Mouse (Mus musculus) embryonic facial prominence, embryonic 14.5 days (tissue): Measurements from ENCODE around the gene Tmem253. TPM values are rescaled to one million over a fixed set of nuclear protein-coding genes. Genes with fewer than 3 reads are reported as not detected.
"Not testable (repeated sequence)": the region's sequence is repeated elsewhere in the genome, so short reads cannot be mapped to it uniquely, and the experiment has no call there.

ENCODE experiments used
- ATAC-seq: fragments of 200-750 bp; cut with Nextera tagmentation; 2 replicates; pipeline ENCODE4 v1.8.0; 2017; ENCODE audit warnings: low read depth, moderate number of reproducible peaks, moderate TSS enrichment
- DNase-seq: peaks from one replicate; pipeline ENCODE4 v3.0.0-alpha.2; 2015; ENCODE audit warnings: low spot score
- H3K27ac ChIP-seq: fragments of 300-500 bp; sonication (generic); replicated peaks from 2 replicates; pipeline ENCODE4 v1.5.1; 2014; ENCODE audit warnings: low read depth, mild to moderate bottlenecking, low read length, moderate library complexity
- H3K27me3 ChIP-seq: fragments of 300-500 bp; sonication (generic); replicated peaks from 2 replicates; pipeline ENCODE4 v1.6.1; 2014; ENCODE audit warnings: low read length; ENCODE audit not compliant: control insufficient read depth, insufficient read depth
- H3K36me3 ChIP-seq: fragments of 300-500 bp; sonication (generic); 2 replicates; pipeline ENCODE4 v1.6.1; 2014; ENCODE audit warnings: low read length, mixed read lengths; ENCODE audit not compliant: control insufficient read depth, insufficient read depth
- H3K4me1 ChIP-seq: fragments of 300-500 bp; sonication (generic); 2 replicates; pipeline ENCODE4 v1.6.1; 2014; ENCODE audit warnings: antibody characterized with exemption, low read length; ENCODE audit not compliant: control insufficient read depth, insufficient read depth
- H3K4me2 ChIP-seq: fragments of 300-500 bp; sonication (generic); 2 replicates; pipeline ENCODE4 v1.6.1; 2014; ENCODE audit warnings: low read depth, mild to moderate bottlenecking, low read length, moderate library complexity, mixed read lengths
- H3K4me3 ChIP-seq: fragments of 300-500 bp; sonication (generic); 2 replicates; pipeline ENCODE4 v1.5.1; 2014; ENCODE audit warnings: low read depth, mild to moderate bottlenecking, low read length
- H3K9ac ChIP-seq: fragments of 300-500 bp; sonication (generic); 2 replicates; pipeline ENCODE4 v1.6.1; 2014; ENCODE audit warnings: low read depth, mild to moderate bottlenecking, low read length, moderate library complexity, mixed read lengths
- H3K9me3 ChIP-seq: fragments of 300-500 bp; sonication (generic); 2 replicates; pipeline ENCODE4 v1.6.1; 2016; ENCODE audit warnings: low read length; ENCODE audit not compliant: control insufficient read depth
- WGBS: fragments of 180-500 bp; shearing (Covaris S2); extraction: QIAGEN DNeasy Blood & Tissue Kit; methylation state at CpG from one replicate; pipeline ENCODE4 v1.1.7; 2014; 5-methylcytosine and 5-hydroxymethylcytosine counted together
- polyA plus RNA-seq: library from polyadenylated mRNA; unstranded; fragments of >200 nt; fragmentation: Nextera tagmentation; extraction: Ambion mirVana; gene quantifications from 2 replicates; pipeline ENCODE4 v1.2.1, GENCODE M21; 2014

Tmem253 gene
- polyA plus RNA-seq, 1 experiment from 2014 or later: 0.82 TPM

- DNase-seq (no peak), ATAC-seq (no peak)
- Histone ChIP-seq H3K27ac (no peak overlapping the region), H3K9ac (no peak overlapping the region), H3K27me3 (no peaks in the 10 kb centered on the region), H3K4me2 (no peak overlapping the region), H3K36me3 (no peaks in the 10 kb centered on the region), H3K4me1 (peaks cover 6% of the 10 kb centered on the region), H3K4me3 (no peak overlapping the region), H3K9me3 (no peaks in the 10 kb centered on the region)
- WGBS: 60% methylated on average over 6 of the region's 6 CpGs
These were observed 28.0 kb downstream of the Tmem253 start for GRCm38 (mm10) chr14:52043446-52043845.

- peak overlapping the region; percentile 26 for H3K4me2 ChIP-seq
- no peaks in the 10 kb centered on the region for H3K27me3 ChIP-seq
- H3K4me1 ChIP-seq: peaks cover 6% of the 10 kb centered on the region
- DNase-seq: peak; percentile 73
- no peak overlapping the region for H3K9ac ChIP-seq
- no peaks in the 10 kb centered on the region for H3K36me3 ChIP-seq
- peak; percentile 67 for ATAC-seq
- no peak overlapping the region for H3K4me3 ChIP-seq
- WGBS: 5% methylated on average over 8 of the region's 8 CpGs
- no peak overlapping the region for H3K27ac ChIP-seq
- no peaks in the 10 kb centered on the region for H3K9me3 ChIP-seq
These were observed 29.6 kb downstream of the Tmem253 start for GRCm38 (mm10) chr14:52044901-52045678.

DNA sequence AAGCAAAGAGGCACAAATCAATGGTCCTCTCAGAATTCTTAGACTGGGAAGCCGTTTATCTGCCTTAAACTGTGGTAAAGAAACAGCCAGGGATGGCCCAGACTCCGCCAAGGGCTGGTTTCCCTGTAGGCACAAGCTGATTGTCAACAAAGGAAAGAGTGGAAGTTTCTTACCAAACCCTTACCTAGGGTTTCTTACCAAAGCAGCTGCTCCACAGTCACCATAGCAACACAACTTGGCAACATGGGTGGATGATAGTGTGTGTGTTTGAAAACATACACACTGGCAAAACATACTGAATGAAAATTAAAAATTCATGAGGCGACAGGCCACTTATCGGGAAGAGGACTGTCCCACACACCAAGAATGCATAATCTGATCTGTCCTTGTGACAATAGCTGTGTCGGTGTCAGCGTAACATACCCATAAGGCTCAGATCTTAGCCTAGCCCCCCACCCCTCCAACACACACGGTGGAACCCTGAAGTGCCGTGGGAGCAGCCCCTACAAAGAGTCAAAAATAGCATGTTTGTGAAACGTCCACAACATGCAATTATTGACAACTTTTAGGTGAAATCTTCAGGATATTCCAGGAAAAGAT lies 30.6 kb downstream of the Tmem253 start:
- Histone ChIP-seq H3K9me3 (no peaks in the 10 kb centered on the region), H3K4me2 (no peak overlapping the region), H3K4me1 (peaks cover 6% of the 10 kb centered on the region), H3K27ac (no peak overlapping the region), H3K27me3 (no peaks in the 10 kb centered on the region), H3K4me3 (no peak overlapping the region), H3K36me3 (no peaks in the 10 kb centered on the region), H3K9ac (no peak overlapping the region)
- DNase-seq (no peak), ATAC-seq (no peak)
- WGBS: 78% methylated on average over 9 of the region's 9 CpGs

- H3K4me2 ChIP-seq, DNase-seq, H3K36me3 ChIP-seq, H3K27me3 ChIP-seq, H3K4me1 ChIP-seq, H3K9me3 ChIP-seq, H3K27ac ChIP-seq, H3K9ac ChIP-seq, ATAC-seq, H3K4me3 ChIP-seq: not testable (repeated sequence)
- 84% methylated on average over 3 of the region's 3 CpGs for WGBS
These were observed 37.3 kb downstream of the Tmem253 start for GRCm38 (mm10) chr14:52052720-52053119.

- no peak for DNase-seq
- Histone ChIP-seq H3K27ac (no peak overlapping the region), H3K27me3 (no peaks in the 10 kb centered on the region), H3K4me1 (no peaks in the 10 kb centered on the region), H3K9me3 (no peaks in the 10 kb centered on the region), H3K9ac (no peak overlapping the region), H3K4me3 (no peak overlapping the region), H3K36me3 (no peaks in the 10 kb centered on the region), H3K4me2 (no peak overlapping the region)
- 58% methylated on average over 4 of the region's 4 CpGs for WGBS
- ATAC-seq: no peak
These were observed 44.5 kb downstream of the Tmem253 start for GRCm38 (mm10) chr14:52059982-52060381.

DNA sequence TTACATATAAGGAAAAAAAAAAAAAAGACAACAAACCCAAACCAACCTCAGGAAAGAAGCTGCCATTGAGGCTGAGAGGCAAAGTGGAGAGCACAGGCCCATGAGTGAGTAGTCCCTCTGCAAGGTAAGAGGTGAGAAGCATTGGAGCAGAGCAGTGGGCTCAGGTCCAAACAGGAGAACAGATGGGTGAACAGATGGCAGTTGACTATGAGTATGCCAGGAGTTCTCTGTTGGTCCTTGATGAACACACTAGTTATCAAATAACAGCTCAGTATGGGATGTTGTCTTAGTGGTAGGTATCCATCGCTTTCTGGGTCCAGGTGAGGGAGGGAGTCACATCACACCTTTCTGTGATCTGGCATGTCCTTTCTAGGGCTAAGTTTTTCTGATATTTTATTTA lies 45.3 kb downstream of the Tmem253 start:
- no peak for DNase-seq
- no peak for ATAC-seq
- 93% methylated on average over 1 of the region's 1 CpGs for WGBS
- H3K36me3 ChIP-seq: no peaks in the 10 kb centered on the region
- H3K9ac ChIP-seq: no peak overlapping the region
- no peaks in the 10 kb centered on the region for H3K27me3 ChIP-seq
- H3K9me3 ChIP-seq: no peaks in the 10 kb centered on the region
- no peak overlapping the region for H3K4me3 ChIP-seq
- H3K4me2 ChIP-seq: no peak overlapping the region
- H3K4me1 ChIP-seq: no peaks in the 10 kb centered on the region
- no peak overlapping the region for H3K27ac ChIP-seq

GRCm38 (mm10) chr14:52061798-52062197 lies 46.3 kb downstream of the Tmem253 start:
- Histone ChIP-seq H3K9ac (no peak overlapping the region), H3K27ac (no peak overlapping the region), H3K36me3 (no peaks in the 10 kb centered on the region), H3K4me3 (no peak overlapping the region), H3K4me1 (no peaks in the 10 kb centered on the region), H3K27me3 (no peaks in the 10 kb centered on the region), H3K4me2 (no peak overlapping the region), H3K9me3 (no peaks in the 10 kb centered on the region)
- DNase-seq (no peak), ATAC-seq (no peak)
- 82% methylated on average over 8 of the region's 8 CpGs for WGBS

GRCm38 (mm10) chr14:52066135-52066534 lies 50.7 kb downstream of the Tmem253 start:
- no peak overlapping the region for H3K4me2 ChIP-seq
- no peaks in the 10 kb centered on the region for H3K9me3 ChIP-seq
- ATAC-seq (no peak), DNase-seq (no peak)
- no peak overlapping the region for H3K4me3 ChIP-seq
- peaks cover 5% of the 10 kb centered on the region for H3K36me3 ChIP-seq
- H3K27ac ChIP-seq: no peak overlapping the region
- no peaks in the 10 kb centered on the region for H3K4me1 ChIP-seq
- H3K27me3 ChIP-seq: no peaks in the 10 kb centered on the region
- no peak overlapping the region for H3K9ac ChIP-seq
- WGBS: 60% methylated on average over 4 of the region's 4 CpGs
